Mouse (Mus musculus) hindbrain, embryonic 14.5 days (tissue): ENCODE measurements around the gene Susd2. TPM values are rescaled to one million over a fixed set of nuclear protein-coding genes. Genes with fewer than 3 reads are reported as not detected.

ENCODE experiments used
- ATAC-seq: fragments of 200-750 bp; cut with Nextera tagmentation; 2 replicates; pipeline ENCODE4 v1.8.0; 2017; ENCODE audit warnings: moderate number of reproducible peaks, mild to moderate bottlenecking, moderate TSS enrichment, moderate library complexity; ENCODE audit not compliant: low FRiP score
- DNase-seq: peaks from one replicate; pipeline ENCODE4 v3.0.0-alpha.2; 2015; ENCODE audit warnings: low spot score
- H3K27ac ChIP-seq: fragments of 300-500 bp; sonication (generic); 2 replicates; pipeline ENCODE4 v1.5.1; 2014; ENCODE audit warnings: mild to moderate bottlenecking, moderate library complexity
- H3K27me3 ChIP-seq: fragments of 300-500 bp; sonication (generic); 2 replicates; pipeline ENCODE4 v1.6.1; 2014; ENCODE audit warnings: mild to moderate bottlenecking, low read length, mixed read lengths; ENCODE audit not compliant: control insufficient read depth, insufficient read depth
- H3K36me3 ChIP-seq: fragments of 300-500 bp; sonication (generic); replicated peaks from 2 replicates; pipeline ENCODE4 v1.6.1; 2014; ENCODE audit not compliant: control insufficient read depth, insufficient read depth
- H3K4me1 ChIP-seq: fragments of 300-500 bp; sonication (generic); replicated peaks from 2 replicates; pipeline ENCODE4 v1.6.1; 2014; ENCODE audit warnings: antibody characterized with exemption, low read length, mixed read lengths; ENCODE audit not compliant: control insufficient read depth, insufficient read depth
- H3K4me2 ChIP-seq: fragments of 300-500 bp; sonication (generic); replicated peaks from 2 replicates; pipeline ENCODE4 v1.6.1; 2014; ENCODE audit warnings: mild to moderate bottlenecking, moderate library complexity
- H3K4me3 ChIP-seq: fragments of 300-500 bp; sonication (generic); replicated peaks from 2 replicates; pipeline ENCODE4 v1.5.1; 2014; ENCODE audit warnings: mild to moderate bottlenecking, low read length
- H3K9ac ChIP-seq: fragments of 300-500 bp; sonication (generic); 2 replicates; pipeline ENCODE4 v1.6.1; 2014
- H3K9me3 ChIP-seq: fragments of 300-500 bp; sonication (generic); 2 replicates; pipeline ENCODE4 v1.6.1; 2016; ENCODE audit warnings: low read length; ENCODE audit not compliant: control insufficient read depth
- WGBS: fragments of 180-500 bp; shearing (Covaris S2); extraction: QIAGEN DNeasy Blood & Tissue Kit; methylation state at CpG from one replicate; pipeline ENCODE4 v1.1.7; 2014; 5-methylcytosine and 5-hydroxymethylcytosine counted together
- polyA plus RNA-seq: library from polyadenylated mRNA; unstranded; fragments of >200 nt; fragmentation: Nextera tagmentation; extraction: Ambion mirVana; gene quantifications from 2 replicates; pipeline ENCODE4 v1.2.1, GENCODE M21; 2014

The Susd2 gene
- polyA plus RNA-seq, 1 experiment from 2014 or later, result 6.9 TPM

DNA sequence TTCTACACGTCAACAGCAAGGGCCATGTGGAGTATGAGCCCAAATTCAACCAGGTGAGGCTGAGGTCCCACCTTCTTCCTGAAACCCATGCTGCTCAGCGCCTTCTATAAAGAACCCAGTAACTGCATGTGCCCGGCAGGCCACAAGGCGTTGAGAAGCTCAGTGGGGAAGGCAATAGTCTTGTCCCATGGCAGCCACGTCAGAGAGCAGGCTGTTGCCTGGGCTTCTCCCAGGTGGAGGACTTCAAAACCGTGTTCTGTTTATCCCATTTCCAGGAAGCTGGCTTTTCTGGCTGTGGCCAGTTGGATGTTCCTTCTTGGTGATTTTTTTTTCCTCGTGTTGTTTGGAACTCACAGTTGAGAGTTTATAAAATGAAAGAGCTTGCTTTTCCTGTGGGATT is 33.3 kb downstream of the Susd2 start:
- no peaks in the 10 kb centered on the region for H3K9me3 ChIP-seq
- H3K4me2 ChIP-seq, result no peak overlapping the region
- H3K4me1 ChIP-seq, result no peaks in the 10 kb centered on the region
- H3K27me3 ChIP-seq, result no peaks in the 10 kb centered on the region
- ATAC-seq (no peak), DNase-seq (no peak)
- no peak overlapping the region for H3K9ac ChIP-seq
- no peaks in the 10 kb centered on the region for H3K36me3 ChIP-seq
- H3K27ac ChIP-seq, result no peak overlapping the region
- no peak overlapping the region for H3K4me3 ChIP-seq
- 74% methylated on average over 7 of the region's 7 CpGs for WGBS

DNA sequence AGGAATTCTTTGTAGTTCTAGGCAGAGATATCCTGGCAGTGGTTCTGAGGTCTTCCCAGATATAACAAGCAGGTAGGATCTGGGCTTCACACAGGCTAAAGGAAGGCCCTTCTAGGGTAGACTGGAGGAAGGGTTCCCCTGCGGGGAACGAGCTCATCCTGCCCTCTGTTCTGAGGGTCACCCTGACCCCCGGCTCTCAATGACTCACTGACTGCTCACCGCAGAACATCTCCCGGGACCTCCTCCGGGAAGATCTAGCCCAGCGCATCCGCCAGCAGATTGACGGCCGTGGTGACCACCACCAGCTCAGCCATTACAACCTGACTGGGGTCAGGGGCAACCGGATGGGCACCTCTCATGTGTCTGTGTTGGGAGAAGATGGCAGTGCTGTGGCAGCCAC is 34.8 kb downstream of the Susd2 start:
- Histone ChIP-seq H3K27me3 (no peaks in the 10 kb centered on the region), H3K9me3 (no peaks in the 10 kb centered on the region), H3K36me3 (no peaks in the 10 kb centered on the region), H3K27ac (no peak overlapping the region), H3K4me3 (no peak overlapping the region), H3K9ac (no peak overlapping the region), H3K4me2 (no peak overlapping the region), H3K4me1 (no peaks in the 10 kb centered on the region)
- ATAC-seq, result no peak
- no peak for DNase-seq
- 89% methylated on average over 11 of the region's 11 CpGs for WGBS

DNA sequence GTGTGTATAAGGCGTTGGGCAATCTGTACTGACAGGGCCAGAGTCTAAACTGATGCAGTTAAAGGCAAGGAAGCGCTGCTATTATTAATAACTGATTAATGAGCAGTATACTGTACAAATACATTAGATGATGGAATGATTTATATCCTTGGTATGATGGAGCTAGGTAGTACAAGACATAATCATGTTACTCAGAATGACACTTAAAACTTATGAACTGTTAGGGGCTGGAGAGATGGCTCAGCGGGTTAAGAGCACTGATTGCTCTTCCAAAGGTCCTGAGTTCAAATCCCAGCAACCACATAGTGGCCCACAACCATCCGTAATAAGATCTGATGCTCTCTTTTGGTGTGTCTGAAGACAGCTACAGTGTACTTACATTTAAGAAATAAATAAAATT is 36.6 kb downstream of the Susd2 start:
- WGBS, result 91% methylated on average over 4 of the region's 4 CpGs
- Histone ChIP-seq H3K36me3 (no peaks in the 10 kb centered on the region), H3K27ac (no peak overlapping the region), H3K9me3 (no peaks in the 10 kb centered on the region), H3K4me1 (no peaks in the 10 kb centered on the region), H3K4me3 (no peak overlapping the region), H3K27me3 (no peaks in the 10 kb centered on the region), H3K9ac (no peak overlapping the region), H3K4me2 (no peak overlapping the region)
- no peak for DNase-seq
- no peak for ATAC-seq

DNA sequence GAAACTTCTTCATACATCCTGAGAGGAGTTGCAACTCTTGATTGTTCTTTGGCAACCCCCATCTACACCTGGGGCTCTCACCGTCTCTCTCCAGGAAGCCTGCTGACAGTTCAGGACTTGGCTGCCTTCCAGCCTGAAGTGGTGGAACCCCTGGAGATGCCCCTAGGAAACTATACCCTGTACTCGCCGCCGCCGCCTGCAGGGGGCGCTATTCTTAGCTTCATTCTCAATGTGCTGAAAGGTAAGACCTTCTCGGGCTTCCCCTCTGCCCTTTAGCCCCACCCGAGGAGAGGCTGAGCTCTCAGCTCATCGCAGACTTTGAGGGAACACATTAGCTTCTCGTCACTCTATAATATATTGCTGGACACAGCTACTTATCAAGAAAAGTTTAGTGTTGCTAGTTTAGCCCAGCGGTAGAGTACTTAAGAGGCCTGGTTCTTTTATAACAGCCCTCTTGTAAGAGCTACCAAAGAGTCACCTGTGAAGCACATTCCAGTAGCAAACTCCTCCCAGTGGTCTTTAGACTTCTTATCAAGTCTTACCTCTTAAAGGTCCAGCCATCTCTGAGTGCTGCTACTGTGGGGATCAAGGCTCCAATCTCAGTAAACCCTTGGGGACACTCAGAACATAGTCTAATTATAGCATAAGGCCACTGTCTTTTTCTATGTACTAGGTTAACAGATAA is 38.5 kb downstream of the Susd2 start:
- no peaks in the 10 kb centered on the region for H3K27me3 ChIP-seq
- no peaks in the 10 kb centered on the region for H3K9me3 ChIP-seq
- ATAC-seq (no peak), DNase-seq (no peak)
- no peaks in the 10 kb centered on the region for H3K36me3 ChIP-seq
- H3K27ac ChIP-seq, result no peak overlapping the region
- no peak overlapping the region for H3K9ac ChIP-seq
- no peak overlapping the region for H3K4me2 ChIP-seq
- WGBS, result 48% methylated on average over 11 of the region's 11 CpGs
- H3K4me1 ChIP-seq, result no peaks in the 10 kb centered on the region
- no peak overlapping the region for H3K4me3 ChIP-seq

DNA sequence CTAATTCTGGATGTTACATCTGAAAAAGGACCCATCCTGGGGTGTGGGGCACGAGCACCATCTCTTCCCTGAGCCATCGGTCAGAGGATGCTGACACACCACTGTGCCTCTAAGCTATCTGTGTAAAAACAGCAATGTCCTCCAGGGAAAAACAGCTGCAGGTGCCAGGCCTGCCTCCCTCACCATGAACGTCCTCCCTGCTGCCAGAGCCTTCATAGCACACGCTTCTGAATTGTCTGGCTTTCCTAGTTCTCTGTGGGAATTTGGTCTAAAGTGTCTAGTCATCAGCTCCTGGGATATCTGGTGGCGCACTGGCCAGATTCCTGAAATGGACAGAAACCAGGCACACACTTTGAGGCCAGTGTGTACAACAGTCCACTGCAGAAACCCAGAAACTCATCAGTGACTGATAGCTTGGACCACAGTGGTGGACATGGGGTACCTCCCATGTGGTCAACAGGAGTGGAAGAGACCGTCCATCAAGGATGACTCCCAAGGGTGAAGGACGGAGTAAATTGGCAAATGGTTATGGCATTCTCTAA is 43.5 kb downstream of the Susd2 start:
- ATAC-seq, result no peak
- no peak overlapping the region for H3K4me3 ChIP-seq
- no peak overlapping the region for H3K9ac ChIP-seq
- no peak for DNase-seq
- H3K27me3 ChIP-seq, result no peaks in the 10 kb centered on the region
- H3K36me3 ChIP-seq, result no peaks in the 10 kb centered on the region
- no peaks in the 10 kb centered on the region for H3K4me1 ChIP-seq
- H3K27ac ChIP-seq, result no peak overlapping the region
- H3K4me2 ChIP-seq, result no peak overlapping the region
- H3K9me3 ChIP-seq, result peaks cover 3% of the 10 kb centered on the region; the same call in 1 of the 2 replicates
- 82% methylated on average over 7 of the region's 7 CpGs for WGBS

DNA sequence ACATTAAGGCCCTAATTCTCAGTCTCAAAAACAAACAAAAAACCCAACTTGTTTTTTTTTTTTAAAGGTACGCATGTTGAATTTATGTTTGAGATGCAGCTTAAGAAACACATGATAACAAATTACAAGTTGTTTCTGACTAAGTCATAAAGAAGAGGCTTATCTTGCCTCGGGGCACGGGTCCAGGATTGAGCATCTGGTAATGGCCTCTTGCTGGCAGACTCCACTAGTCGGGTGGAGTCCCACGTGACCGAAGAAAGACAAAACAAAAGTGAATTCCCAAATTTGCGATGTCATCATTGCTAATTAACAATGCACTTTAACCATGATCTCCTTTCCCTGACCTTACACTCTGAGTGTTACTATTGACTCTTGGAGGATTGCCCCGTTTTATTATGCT is 47.8 kb downstream of the Susd2 start:
- Histone ChIP-seq H3K4me2 (no peak overlapping the region), H3K4me3 (no peak overlapping the region), H3K27me3 (no peaks in the 10 kb centered on the region), H3K36me3 (no peaks in the 10 kb centered on the region), H3K9me3 (peaks cover 3% of the 10 kb centered on the region; the same call in 1 of the 2 replicates), H3K9ac (no peak overlapping the region), H3K4me1 (no peaks in the 10 kb centered on the region), H3K27ac (no peak overlapping the region)
- DNase-seq, result no peak
- 86% methylated on average over 8 of the region's 8 CpGs for WGBS
- ATAC-seq, result no peak

DNA sequence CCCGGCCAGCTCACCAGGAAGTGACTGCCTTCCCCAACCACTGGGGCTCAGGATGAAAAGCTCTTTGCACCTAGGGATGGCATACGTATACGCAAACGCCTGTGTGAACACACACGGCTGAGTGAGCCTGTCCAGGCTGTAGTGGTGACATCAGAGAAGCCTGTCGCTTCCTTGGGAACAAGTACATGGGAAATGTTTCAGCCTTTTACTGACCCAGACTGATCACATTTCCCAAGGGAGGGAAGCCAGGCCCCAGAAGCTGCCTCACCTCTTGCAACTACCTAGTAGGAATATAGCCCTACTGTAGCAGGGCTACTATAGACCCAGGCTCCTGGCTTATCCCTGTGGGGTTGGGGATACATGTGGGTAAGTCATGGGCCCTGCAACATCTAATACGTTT is 51.2 kb downstream of the Susd2 start:
- ATAC-seq (no peak), DNase-seq (no peak)
- Histone ChIP-seq H3K9me3 (0 out of 2 replicates have a peak, but pooled peaks cover 3% of the 10 kb centered on the region), H3K4me3 (no peak overlapping the region), H3K4me2 (no peak overlapping the region), H3K36me3 (no peaks in the 10 kb centered on the region), H3K27me3 (no peaks in the 10 kb centered on the region), H3K27ac (no peak overlapping the region), H3K9ac (no peak overlapping the region), H3K4me1 (no peaks in the 10 kb centered on the region)
- WGBS, result 84% methylated on average over 7 of the region's 7 CpGs

DNA sequence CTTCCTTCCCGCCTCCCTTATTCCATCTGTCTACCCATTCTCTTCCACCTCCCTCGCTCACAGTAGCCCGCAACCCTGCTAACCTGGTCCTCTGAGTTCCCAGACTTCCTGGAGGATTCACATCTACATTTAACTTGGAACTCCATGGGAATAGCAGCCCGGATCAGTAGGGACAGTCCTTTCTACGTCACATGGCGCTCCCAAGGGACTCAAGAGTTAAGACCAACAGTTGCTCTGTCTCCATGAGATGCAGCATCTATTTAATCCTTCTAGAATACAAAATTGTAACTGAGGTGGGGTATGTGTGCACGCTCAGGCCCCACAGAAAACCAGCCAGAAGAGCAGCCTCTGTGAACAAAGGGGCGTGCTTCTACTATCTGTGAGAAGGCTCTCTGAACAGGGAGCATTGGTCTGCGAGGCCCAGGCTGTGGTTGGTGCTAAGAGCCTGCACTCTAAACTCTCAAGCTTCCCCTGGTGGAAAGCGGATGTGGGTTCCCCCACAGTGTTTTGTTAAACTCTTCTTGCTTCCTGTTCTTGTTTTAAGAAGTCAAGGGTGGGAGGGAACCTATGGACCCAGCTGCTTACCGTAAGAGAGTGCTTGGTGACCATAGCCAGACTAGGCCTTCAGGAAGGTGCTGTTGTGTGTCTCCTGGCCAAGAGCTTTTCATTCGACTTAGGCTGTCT is 52.5 kb downstream of the Susd2 start:
- Histone ChIP-seq H3K9ac (no peak overlapping the region), H3K9me3 (no peaks in the 10 kb centered on the region), H3K4me2 (no peak overlapping the region), H3K27ac (no peak overlapping the region), H3K36me3 (no peaks in the 10 kb centered on the region), H3K4me1 (no peaks in the 10 kb centered on the region), H3K4me3 (no peak overlapping the region), H3K27me3 (no peaks in the 10 kb centered on the region)
- 78% methylated on average over 12 of the region's 12 CpGs for whole genome bisulfite sequencing
- DNase-seq (no peak), ATAC-seq (no peak)

DNA sequence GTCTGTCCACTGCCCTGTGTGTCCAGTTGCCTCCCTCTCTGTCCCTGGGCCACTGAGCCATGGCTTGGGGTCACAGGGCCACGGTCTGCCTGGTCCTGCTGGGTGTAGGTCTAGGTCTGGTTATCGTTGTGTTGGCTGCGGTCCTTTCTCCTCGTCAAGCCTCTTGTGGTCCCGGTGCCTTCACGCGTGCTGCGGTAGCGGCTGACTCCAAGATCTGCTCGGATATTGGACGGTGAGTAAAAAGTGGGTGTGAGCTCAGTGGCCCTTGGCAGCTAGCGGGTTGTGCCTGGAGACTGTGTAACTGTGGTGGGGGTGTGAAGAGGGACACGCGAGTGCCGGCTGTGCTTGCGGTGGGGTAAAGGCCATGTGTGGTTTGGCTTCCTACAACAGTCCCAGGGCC is 54.2 kb downstream of the Susd2 start:
- Histone ChIP-seq H3K27ac (no peak overlapping the region), H3K4me3 (no peak overlapping the region), H3K9me3 (no peaks in the 10 kb centered on the region), H3K4me1 (no peaks in the 10 kb centered on the region), H3K36me3 (no peaks in the 10 kb centered on the region), H3K4me2 (peak overlapping the region; percentile 13; the same call in 1 of the 2 replicates), H3K9ac (no peak overlapping the region), H3K27me3 (no peaks in the 10 kb centered on the region)
- 73% methylated on average over 16 of the region's 16 CpGs for WGBS
- DNase-seq, result no peak
- no peak for ATAC-seq
